Comparison of ENCODE assay signal across 8 mouse cellular contexts in the genomic region with DNA sequence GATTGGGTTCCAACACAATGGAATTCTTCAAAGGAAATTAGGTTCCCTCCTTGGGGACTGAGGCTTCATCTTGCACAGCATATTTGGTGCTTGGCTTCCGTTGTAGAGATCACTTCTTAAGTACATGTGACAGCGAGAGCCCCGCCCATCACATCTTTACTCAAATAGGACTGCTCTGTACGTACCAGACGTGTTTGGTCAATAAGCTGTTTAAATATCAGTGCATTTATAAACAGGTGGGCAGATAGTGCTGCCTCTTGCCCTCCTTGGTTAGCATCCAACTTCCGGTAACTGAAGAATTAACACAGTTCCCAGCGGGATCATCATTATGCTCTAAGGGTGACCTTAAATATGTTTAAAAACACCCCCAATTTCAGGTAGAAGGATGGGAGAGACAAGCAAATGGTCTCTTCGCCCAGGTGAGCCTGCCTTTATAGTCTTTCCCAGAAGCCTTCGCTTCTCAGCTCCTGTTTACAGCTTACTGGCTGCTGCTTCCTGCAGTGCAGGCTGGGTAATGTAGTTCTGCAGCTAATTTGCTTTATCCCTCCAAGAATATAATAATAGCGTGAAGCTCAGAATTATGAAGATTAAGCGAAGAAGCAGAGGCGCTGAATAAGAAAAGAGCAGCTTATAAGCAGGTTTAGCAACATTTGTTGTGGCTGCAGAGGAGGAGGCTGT.
DNase-seq lines count a peak whose midpoint lies in the region; ATAC-seq lines count a peak whose summit lies in the region.

No protein-coding gene starts in this region.

- DNase-seq in lung, postnatal 14 days, result no peak
- peak; percentile 62 to 73 for DNase-seq in cerebellum, postnatal 14 days
- no peak for DNase-seq in hindbrain, embryonic 10.5 days (ENCODE audit: low spot score)
- DNase-seq in left cerebral cortex, postnatal 25 days (ENCODE audit: low spot score in 2 of 2), result peak; percentile 74 to 89
- peak; percentile 79 for DNase-seq in right cerebral cortex, adult 18-20 months
- DNase-seq in ovary, postnatal 36 days (ENCODE audit: low spot score), result no peak
- DNase-seq in urinary bladder, postnatal 4 days (ENCODE audit: low spot score in 2 of 2), result no peak

- no peaks in the 10 kb centered on the region for H3K4me1 ChIP-seq in lung, embryonic 15.5 days
- peaks cover 15% of the 10 kb centered on the region; the same call in 1 of the 2 replicates for H3K4me1 ChIP-seq in hindbrain, embryonic 10.5 days (replicated peaks)

- no peaks in the 10 kb centered on the region for H3K9me3 ChIP-seq in lung, embryonic 15.5 days
- peaks cover 9% of the 10 kb centered on the region for H3K9me3 ChIP-seq in hindbrain, embryonic 10.5 days

- no peaks in the 10 kb centered on the region for H3K27me3 ChIP-seq in lung, embryonic 15.5 days
- H3K27me3 ChIP-seq in hindbrain, embryonic 10.5 days (ENCODE audit: insufficient read depth, poor library complexity, severe bottlenecking), result no peaks in the 10 kb centered on the region

- 53% methylated on average over 12 of the region's 12 CpGs for WGBS in lung, embryonic 15.5 days
- 73% methylated on average over 12 of the region's 12 CpGs for WGBS in hindbrain, embryonic 10.5 days

- ATAC-seq in lung, embryonic 15.5 days (ENCODE audit: borderline replicate concordance, extremely low read depth, low FRiP score, low TSS enrichment), result no peak

- H3K27ac ChIP-seq in lung, embryonic 15.5 days, result no peak overlapping the region
- no peak overlapping the region for H3K27ac ChIP-seq in hindbrain, embryonic 10.5 days

- H3K4me2 ChIP-seq in lung, embryonic 15.5 days, result peak overlapping the region; percentile 45

- H3K36me3 ChIP-seq in lung, embryonic 15.5 days, result no peaks in the 10 kb centered on the region
- no peaks in the 10 kb centered on the region for H3K36me3 ChIP-seq in hindbrain, embryonic 10.5 days

- peak overlapping the region; percentile 23; the same call in 1 of the 2 replicates for H3K4me3 ChIP-seq in lung, embryonic 15.5 days
- H3K4me3 ChIP-seq in hindbrain, embryonic 10.5 days, result peak overlapping the region; percentile 30; the same call in 1 of the 2 replicates

- intact Hi-C loops in left cerebral cortex, postnatal 25 days (cut with DNase I), result loop anchor here (1.0 to 5.0 kb wide), 3 partner anchors 69 to 243 kb away; partner anchors contain the start of gene Foxo1

- no peak overlapping the region for H3K9ac ChIP-seq in lung, embryonic 15.5 days

Comparison
In these comparisons a context has a peak if more than half of its experiments do, and no peak if none do; other contexts are left out.
1. DNase-seq: peak in cerebellum, postnatal 14 days (2 of 2), left cerebral cortex, postnatal 25 days (2 of 2) and right cerebral cortex, adult 18-20 months (single experiment); none in lung, postnatal 14 days (single experiment), hindbrain, embryonic 10.5 days (single experiment), ovary, postnatal 36 days (single experiment) and urinary bladder, postnatal 4 days (0 of 2).